Mouse (Mus musculus): ENCODE measurements around the gene Olfr722.
"Not testable (repeated sequence)": the region's sequence is repeated elsewhere in the genome, so short reads cannot be mapped to it uniquely, and the experiment has no call there.

The Olfr722 gene

GRCm38 (mm10) chr14:49901899-49902298 is at the start of gene Olfr722:
Gene Olfr722 (minus strand): TSS chr14:49901999.
- DNase-seq (ENCODE audit: low read depth) = no peak

DNA sequence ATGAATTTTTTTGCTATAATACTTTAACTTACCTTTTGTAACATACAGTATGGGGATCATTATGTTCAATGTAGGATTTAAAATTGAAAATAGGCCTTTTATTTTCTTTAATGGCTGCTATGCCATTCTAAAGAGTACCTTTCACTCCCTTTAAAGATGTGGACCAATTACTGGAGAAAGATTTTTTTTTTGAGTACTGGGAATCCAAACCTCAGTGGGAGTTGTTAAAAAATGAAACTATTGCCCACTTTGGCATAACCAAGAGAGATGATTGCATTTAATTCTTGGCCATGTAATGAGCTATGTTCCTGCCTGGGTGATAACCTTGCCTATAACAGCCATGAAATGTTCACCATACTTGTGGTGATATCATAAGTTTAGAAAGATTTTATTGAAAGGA is 29.9 kb upstream of the Olfr722 start, which contains the start of gene Olfr723:
Olfr723 (minus strand) TSS at position 101 of the 400 bp plus-strand sequence.
- not testable (repeated sequence) for DNase-seq (ENCODE audit: low read depth)

DNA sequence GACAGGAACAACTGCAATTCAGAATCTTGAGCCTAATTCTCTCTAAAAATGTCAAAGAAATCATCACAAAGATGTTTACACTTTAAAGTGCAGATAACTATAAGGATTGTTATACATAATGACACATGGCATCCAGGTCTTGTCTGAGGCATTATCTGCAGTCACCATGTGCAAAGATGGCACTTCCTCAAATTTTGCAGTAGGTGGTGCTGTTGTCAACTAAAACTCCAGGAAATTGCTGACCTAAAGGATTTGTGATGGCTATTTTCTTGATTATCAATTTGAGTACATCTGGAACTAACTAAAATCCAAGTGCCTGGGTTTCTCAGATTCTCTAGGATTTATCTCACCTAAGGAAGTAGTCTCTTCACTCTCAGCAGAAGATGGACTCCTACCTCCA is 41.4 kb downstream of the Olfr722 start:
- DNase-seq (ENCODE audit: low read depth) = no peak

Data from c-Kit-positive CD71-negative TER-119-negative erythroid progenitor cells, embryonic 14.5 days (primary cell).